Mouse (Mus musculus) midbrain, postnatal 0 days (tissue): ENCODE measurements around the gene Gstm5. TPM values are rescaled to one million over a fixed set of nuclear protein-coding genes. Genes with fewer than 3 reads are reported as not detected.
"Not testable (repeated sequence)": the region's sequence is repeated elsewhere in the genome, so short reads cannot be mapped to it uniquely, and the experiment has no call there.

Source experiments
- ATAC-seq: fragments of 200-750 bp; cut with Nextera tagmentation; 2 replicates; pipeline ENCODE4 v1.8.0; 2017; ENCODE audit warnings: moderate number of reproducible peaks, mild to moderate bottlenecking, moderate TSS enrichment, moderate library complexity; ENCODE audit not compliant: low FRiP score
- DNase-seq: peaks from one replicate; pipeline ENCODE4 v3.0.0-alpha.2; 2015; ENCODE audit warnings: low spot score
- H3K27ac ChIP-seq: fragments of 300-500 bp; sonication (generic); 2 replicates; pipeline ENCODE4 v1.5.1; 2014; ENCODE audit warnings: low read depth, mild to moderate bottlenecking, low read length, mixed read lengths
- H3K27me3 ChIP-seq: fragments of 300-500 bp; sonication (generic); 2 replicates; pipeline ENCODE4 v1.6.1; 2014; ENCODE audit warnings: low read length, control low read depth, mixed read lengths; ENCODE audit not compliant: insufficient read depth
- H3K36me3 ChIP-seq: fragments of 300-500 bp; sonication (generic); 2 replicates; pipeline ENCODE4 v1.6.1; 2014; ENCODE audit warnings: low read length, control low read depth, mixed read lengths; ENCODE audit not compliant: insufficient read depth
- H3K4me1 ChIP-seq: fragments of 300-500 bp; sonication (generic); 2 replicates; pipeline ENCODE4 v1.6.1; 2014; ENCODE audit warnings: mild to moderate bottlenecking, control low read depth, antibody characterized with exemption, low read length, mixed read lengths; ENCODE audit not compliant: insufficient read depth
- H3K4me2 ChIP-seq: fragments of 300-500 bp; sonication (generic); 2 replicates; pipeline ENCODE4 v1.6.1; 2014; ENCODE audit warnings: low read depth, mild to moderate bottlenecking, low read length, mixed read lengths; ENCODE audit not compliant: poor library complexity, severe bottlenecking
- H3K4me3 ChIP-seq: fragments of 300-500 bp; sonication (generic); 2 replicates; pipeline ENCODE4 v1.5.1; 2014; ENCODE audit warnings: low read depth, mild to moderate bottlenecking, low read length, moderate library complexity
- H3K9ac ChIP-seq: fragments of 300-500 bp; sonication (generic); replicated peaks from 2 replicates; pipeline ENCODE4 v1.6.1; 2014; ENCODE audit warnings: mild to moderate bottlenecking, low read length, moderate library complexity, mixed read lengths; ENCODE audit not compliant: poor library complexity, severe bottlenecking
- H3K9me3 ChIP-seq: fragments of 300-500 bp; sonication (generic); 2 replicates; pipeline ENCODE4 v1.6.1; 2016; ENCODE audit warnings: low read length, control low read depth
- CTCF ChIP-seq: IDR thresholded peaks from 2 replicates; pipeline ENCODE4 v1.5.1; 2016; ENCODE audit warnings: antibody characterized with exemption, mild to moderate bottlenecking
- WGBS: fragments of 180-500 bp; shearing (Covaris S2); extraction: QIAGEN DNeasy Blood & Tissue Kit; methylation state at CpG from one replicate; pipeline ENCODE4 v1.1.7; 2014; 5-methylcytosine and 5-hydroxymethylcytosine counted together
- polyA plus RNA-seq: library from polyadenylated mRNA; unstranded; fragments of >200 nt; fragmentation: Nextera tagmentation; extraction: Ambion mirVana; gene quantifications from 2 replicates; pipeline ENCODE4 v1.2.1, GENCODE M21; 2015
- total RNA-seq: library from RNA; depleted of rRNA; stranded (reverse); fragments of >200 nt; gene quantifications from 2 replicates; pipeline ENCODE4 v1.2.3, GENCODE M21; 2014

The Gstm5 gene
- total and polyA plus RNA-seq, 2 experiments from 2014 or later, result 166 to 316 TPM

GRCm38 (mm10) chr3:107877747-107878736 is 17.6 kb upstream of the Gstm5 start:
- H3K9ac ChIP-seq, result no peak overlapping the region
- TF ChIP-seq CTCF, result no peak
- no peaks in the 10 kb centered on the region for H3K36me3 ChIP-seq
- DNase-seq (no peak), ATAC-seq (no peak)
- no peak overlapping the region for H3K27ac ChIP-seq
- WGBS, result 82% methylated on average over 12 of the region's 12 CpGs
- H3K27me3 ChIP-seq, result no peaks in the 10 kb centered on the region
- H3K4me3 ChIP-seq, result no peak overlapping the region
- H3K4me2 ChIP-seq, result no peak overlapping the region
- no peaks in the 10 kb centered on the region for H3K4me1 ChIP-seq
- H3K9me3 ChIP-seq, result no peaks in the 10 kb centered on the region

- Histone ChIP-seq H3K9me3 (no peaks in the 10 kb centered on the region), H3K27me3 (no peaks in the 10 kb centered on the region), H3K4me2 (no peak overlapping the region), H3K4me3 (no peak overlapping the region), H3K27ac (peak overlapping the region; percentile 18; the same call in 1 of the 2 replicates), H3K9ac (no peak overlapping the region), H3K4me1 (no peaks in the 10 kb centered on the region), H3K36me3 (no peaks in the 10 kb centered on the region)
- 76% methylated on average over 9 of the region's 9 CpGs for WGBS
- TF ChIP-seq CTCF, result no peak
- ATAC-seq, result peak; percentile 91
- DNase-seq, result peak; percentile 95
Measured at GRCm38 (mm10) chr3:107887674-107888495, 7.7 kb upstream of the Gstm5 start.

DNA sequence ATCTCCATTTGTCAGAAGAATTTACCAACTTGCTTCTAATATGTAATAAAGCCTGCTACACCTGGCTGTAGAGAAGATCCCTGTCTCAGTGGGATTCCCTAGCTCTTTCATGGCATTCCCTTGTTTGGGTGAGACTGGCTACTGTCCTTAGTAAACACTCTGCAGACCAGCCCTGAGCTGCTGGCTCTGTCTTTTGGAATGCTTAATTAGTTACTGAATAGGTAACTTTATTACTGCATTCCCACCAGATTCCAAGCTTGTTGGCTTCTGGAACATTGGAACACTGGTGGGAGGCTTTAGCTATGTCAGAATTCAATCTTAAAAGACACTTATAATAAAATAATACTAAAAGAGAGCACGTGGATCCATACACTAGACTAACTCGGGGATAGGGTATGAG is 6.4 kb upstream of the Gstm5 start:
- 76% methylated on average over 2 of the region's 2 CpGs for WGBS
- H3K9ac ChIP-seq, H3K9me3 ChIP-seq, H3K4me3 ChIP-seq, ATAC-seq, H3K4me1 ChIP-seq, H3K36me3 ChIP-seq, H3K27me3 ChIP-seq, DNase-seq, H3K27ac ChIP-seq, H3K4me2 ChIP-seq: not testable (repeated sequence)

DNA sequence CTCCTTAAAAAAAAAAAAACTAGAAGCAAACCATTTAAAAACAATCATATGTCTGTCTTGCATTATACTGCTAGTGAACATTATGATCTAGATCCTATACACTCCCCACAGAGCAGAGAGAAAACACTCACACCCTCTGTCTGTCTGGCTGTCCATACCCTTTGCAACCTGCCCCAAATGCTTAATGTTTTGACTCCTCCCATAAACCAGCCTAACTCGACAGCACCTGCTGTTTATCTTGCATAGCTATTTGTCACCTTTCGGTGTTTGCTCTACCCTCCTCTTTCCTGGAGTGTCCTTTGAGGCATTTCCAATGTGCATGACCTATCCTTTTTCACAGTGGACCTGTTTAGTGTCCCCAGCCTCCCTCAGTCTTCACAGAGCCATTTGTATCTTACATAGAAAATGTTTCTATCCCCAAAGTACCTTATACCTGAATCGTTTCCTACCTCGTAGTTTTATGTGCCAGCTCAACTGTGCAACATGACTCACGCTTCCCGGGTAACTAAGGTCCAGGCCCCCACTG is 364 bp upstream of the Gstm5 start:
- WGBS, result 8% methylated on average over 6 of the region's 6 CpGs
- ATAC-seq (no peak), DNase-seq (no peak)
- Histone ChIP-seq H3K9me3 (no peaks in the 10 kb centered on the region), H3K36me3 (0 out of 2 replicates have a peak, but pooled peaks cover 8% of the 10 kb centered on the region), H3K27ac (no peak overlapping the region), H3K9ac (peak overlapping the region; percentile 85), H3K4me2 (peak overlapping the region; percentile 93), H3K4me3 (peak overlapping the region; percentile 79), H3K27me3 (no peaks in the 10 kb centered on the region), H3K4me1 (peaks cover 2% of the 10 kb centered on the region; the same call in 1 of the 2 replicates)
- no peak for TF ChIP-seq CTCF

DNA sequence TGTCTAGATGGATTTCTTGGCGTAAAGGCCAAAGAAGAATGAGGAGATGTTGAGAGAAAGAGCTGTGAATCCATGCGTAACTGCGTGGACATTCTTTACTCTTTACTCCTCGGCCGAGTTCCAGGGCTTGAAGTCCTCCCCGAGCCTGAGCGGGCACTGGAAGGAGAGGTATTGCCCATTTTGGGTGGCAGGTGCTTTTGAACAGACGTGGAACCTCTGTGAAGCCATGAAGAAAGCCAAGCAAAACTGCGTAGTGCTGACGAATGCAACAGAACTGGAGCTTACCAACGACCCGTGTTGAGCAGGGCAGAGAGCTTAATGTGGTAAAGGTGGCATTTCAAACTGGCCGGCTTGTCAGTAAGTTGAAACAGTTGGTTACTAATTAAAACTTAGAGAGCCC is 3.1 kb downstream of the Gstm5 start:
- peaks cover 2% of the 10 kb centered on the region; the same call in 1 of the 2 replicates for H3K4me1 ChIP-seq
- no peak overlapping the region for H3K27ac ChIP-seq
- WGBS, result 92% methylated on average over 13 of the region's 13 CpGs
- no peaks in the 10 kb centered on the region for H3K27me3 ChIP-seq
- no peak for TF ChIP-seq CTCF
- DNase-seq (no peak), ATAC-seq (no peak)
- no peak overlapping the region for H3K4me2 ChIP-seq
- H3K9me3 ChIP-seq, result no peaks in the 10 kb centered on the region
- H3K36me3 ChIP-seq, result 0 out of 2 replicates have a peak, but pooled peaks cover 8% of the 10 kb centered on the region
- no peak overlapping the region for H3K9ac ChIP-seq
- no peak overlapping the region for H3K4me3 ChIP-seq
